Mouse (Mus musculus): ENCODE data around the gene St3gal4. TPM values are rescaled to one million over a fixed set of nuclear protein-coding genes. Genes with fewer than 3 reads are reported as not detected.

The St3gal4 gene
- total and polyA plus RNA-seq, 3 experiments: 54.2 to 56.3 TPM; not detected in 1

GRCm38 (mm10) chr9:35020015-35020653 lies 98.9 kb downstream of the St3gal4 start (continued):
- no peak for TF ChIP-seq CHD1 (IDR thresholded peaks at IDR 0.05; ENCODE audit: low read depth, low read length)
- TF ChIP-seq MEF2A (IDR thresholded peaks at IDR 0.05; ENCODE audit: extremely low read depth, insufficient replicate concordance, low read depth, low read length, poor library complexity, severe bottlenecking): no peak
- TF ChIP-seq CTCF (IDR thresholded peaks at IDR 0.05 in 2 of 3, conservative IDR thresholded peaks at IDR 0.05 in 1 of 3; ENCODE audit: control insufficient read depth in 1 of 3, insufficient read depth in 1 of 3, low read depth in 2 of 3, low read length in 3 of 3, poor library complexity in 1 of 3, severe bottlenecking in 1 of 3): no peak

GRCm38 (mm10) chr9:35019372-35019771 lies 99.7 kb downstream of the St3gal4 start:
- DNase-seq (ENCODE audit: low read depth, low spot score): no peak
- H3K27me3 ChIP-seq (ENCODE audit: control insufficient read depth in 1 of 2, insufficient read depth in 2 of 2, low read length in 2 of 2): no peaks in the 10 kb centered on the region
- H3K27ac ChIP-seq (ENCODE audit: control insufficient read depth, low read depth, low read length): no peak overlapping the region
- no peak overlapping the region for H3K9ac ChIP-seq (ENCODE audit: control insufficient read depth, low read depth, low read length, poor library complexity, severe bottlenecking)
- H3K9me3 ChIP-seq (replicated peaks; ENCODE audit: insufficient read depth, low read length): no peaks in the 10 kb centered on the region
- no peaks in the 10 kb centered on the region for H3K4me1 ChIP-seq (ENCODE audit: control insufficient read depth in 1 of 2, insufficient read depth in 2 of 2, low read length in 2 of 2)
- no peaks in the 10 kb centered on the region for H3K79me2 ChIP-seq (ENCODE audit: control insufficient read depth, insufficient read depth, low read length, poor library complexity)
- no peaks in the 10 kb centered on the region for H3K36me3 ChIP-seq (ENCODE audit: control insufficient read depth in 1 of 2, insufficient read depth in 2 of 2, low read length in 2 of 2)
- H3K4me3 ChIP-seq (ENCODE audit: control insufficient read depth in 1 of 2, insufficient read depth in 1 of 2, low read depth in 2 of 2, low read length in 2 of 2): no peak overlapping the region
- TF ChIP-seq MEF2A (IDR thresholded peaks at IDR 0.05; ENCODE audit: extremely low read depth, insufficient replicate concordance, low read depth, low read length, poor library complexity, severe bottlenecking): no peak
- TF ChIP-seq ZMIZ1 (IDR thresholded peaks at IDR 0.05; ENCODE audit: low read depth, low read length): no peak
- peak; percentile 56 for TF ChIP-seq RAD21 (IDR thresholded peaks at IDR 0.05; ENCODE audit: low read depth, low read length)
- TF ChIP-seq TCF12 (IDR thresholded peaks at IDR 0.05; ENCODE audit: low read depth, low read length): no peak
- TF ChIP-seq ZNF384 (IDR thresholded peaks at IDR 0.05; ENCODE audit: low read depth, low read length): no peak
- no peak for TF ChIP-seq ETS1 (IDR thresholded peaks at IDR 0.05; ENCODE audit: low read depth, low read length)
- no peak for TF ChIP-seq MXI1 (IDR thresholded peaks at IDR 0.05; ENCODE audit: low read depth, low read length)
- peak; percentile 39; the same call in 1 of the 2 replicates for TF ChIP-seq SMC3 (IDR thresholded peaks at IDR 0.05; ENCODE audit: low read depth, low read length)
- TF ChIP-seq NELFE (IDR thresholded peaks at IDR 0.05; ENCODE audit: low read depth, low read length): no peak
- no peak for TF ChIP-seq ZKSCAN1 (IDR thresholded peaks at IDR 0.05; ENCODE audit: low read depth, low read length)
- TF ChIP-seq TAL1 (IDR thresholded peaks at IDR 0.05; ENCODE audit: low read length): no peak
- no peak for TF ChIP-seq MAFK (IDR thresholded peaks at IDR 0.05; ENCODE audit: borderline replicate concordance, low read depth, low read length)
- TF ChIP-seq GATA1 (IDR thresholded peaks at IDR 0.05; ENCODE audit: low read depth, low read length): no peak
- TF ChIP-seq CHD2 (IDR thresholded peaks at IDR 0.05; ENCODE audit: low read length): no peak
- no peak for TF ChIP-seq KAT2A (conservative IDR thresholded peaks at IDR 0.05; ENCODE audit: low read depth, low read length)
- TF ChIP-seq CTCF (IDR thresholded peaks at IDR 0.05 in 2 of 3, conservative IDR thresholded peaks at IDR 0.05 in 1 of 3; ENCODE audit: control insufficient read depth in 1 of 3, insufficient read depth in 1 of 3, low read depth in 2 of 3, low read length in 3 of 3, poor library complexity in 1 of 3, severe bottlenecking in 1 of 3): peak; percentile 12 to 47 (median 14); a peak in 2 of 6 replicates
- TF ChIP-seq POLR2AphosphoS5 (IDR thresholded peaks at IDR 0.05; ENCODE audit: borderline replicate concordance, low read depth, low read length): no peak

All from MEL (cell line).